Mouse (Mus musculus): ENCODE data around the gene Cct6b.

Cct6b gene

GRCm38 (mm10) chr11:82705082-82705481, 59.0 kb downstream of the Cct6b start:
- DNase-seq (ENCODE audit: low spot score): no peak

GRCm38 (mm10) chr11:82699865-82700410, 64.2 kb downstream of the Cct6b start:
- DNase-seq (ENCODE audit: low spot score): no peak

- DNase-seq (ENCODE audit: low spot score): no peak
Observed at GRCm38 (mm10) chr11:82695930-82696329, 68.2 kb downstream of the Cct6b start.

- DNase-seq (ENCODE audit: low spot score): peak; percentile 11
Observed at GRCm38 (mm10) chr11:82694947-82695346, 69.2 kb downstream of the Cct6b start.

- DNase-seq (ENCODE audit: low spot score): peak; percentile 6
Observed at GRCm38 (mm10) chr11:82692668-82693067, 71.5 kb downstream of the Cct6b start.

- DNase-seq (ENCODE audit: low spot score): no peak
Observed at GRCm38 (mm10) chr11:82690476-82690875, 73.6 kb downstream of the Cct6b start.

- no peak for DNase-seq (ENCODE audit: low spot score)
Observed at GRCm38 (mm10) chr11:82687668-82688067, 76.5 kb downstream of the Cct6b start.

GRCm38 (mm10) chr11:82684676-82685075, 79.4 kb downstream of the Cct6b start:
- DNase-seq (ENCODE audit: low spot score): peak; percentile 71

- DNase-seq (ENCODE audit: low spot score): peak; percentile 29
Observed at GRCm38 (mm10) chr11:82683765-82684505, 80.2 kb downstream of the Cct6b start.

GRCm38 (mm10) chr11:82678561-82678960, 85.6 kb downstream of the Cct6b start:
- DNase-seq (ENCODE audit: low spot score): no peak

All from layer of hippocampus, adult 11-12 months (tissue).